Mouse (Mus musculus) MEL (cell line): Measurements from ENCODE around the gene Sc5d. TPM values are rescaled to one million over a fixed set of nuclear protein-coding genes. Genes with fewer than 3 reads are reported as not detected.
A peak's percentile ranks its signal among the peaks of the same experiment; 100 is the strongest.

ENCODE experiments used
- DNase-seq: peaks from one replicate; pipeline ENCODE4 v3.0.0; 2011; ENCODE audit warnings: low read depth, low spot score
- H3K27ac ChIP-seq: 2 replicates; pipeline ENCODE4 v1.5.1; 2012; ENCODE audit warnings: low read depth, mild to moderate bottlenecking, control low read depth, low read length, moderate library complexity; ENCODE audit not compliant: control insufficient read depth
- H3K27me3 ChIP-seq, 2 experiments: fragments of 150-350 bp in 1 of 2; sonication (generic) in 1 of 2; 2 replicates each; pipeline ENCODE4 v1.6.1; 2012; ENCODE audit warnings: low read length in 2 of 2, mild to moderate bottlenecking in 2 of 2, improper control_type of control experiment in 1 of 2, moderate library complexity in 1 of 2; ENCODE audit not compliant: insufficient read depth in 2 of 2, control insufficient read depth in 1 of 2
- H3K36me3 ChIP-seq, 2 experiments: 2 replicates each; pipeline ENCODE4 v1.6.1; 2012 to 2014; ENCODE audit warnings: low read length in 2 of 2, improper control_type of control experiment in 1 of 2, inconsistent platforms in 1 of 2, mild to moderate bottlenecking in 1 of 2; ENCODE audit not compliant: insufficient read depth in 2 of 2, control insufficient read depth in 1 of 2
- H3K4me1 ChIP-seq, 2 experiments: fragments of 150-350 bp in 1 of 2; sonication (generic) in 1 of 2; 2 replicates each; pipeline ENCODE4 v1.6.1; 2012; ENCODE audit warnings: low read length in 2 of 2, improper control_type of control experiment in 1 of 2, mild to moderate bottlenecking in 1 of 2; ENCODE audit not compliant: insufficient read depth in 2 of 2, control insufficient read depth in 1 of 2
- H3K4me3 ChIP-seq, 2 experiments: fragments of 150-350 bp in 1 of 2; sonication (generic) in 1 of 2; 2 replicates each; pipeline ENCODE4 v1.5.1; 2012; ENCODE audit warnings: low read depth in 2 of 2, low read length in 2 of 2, mild to moderate bottlenecking in 2 of 2, moderate library complexity in 2 of 2, control low read depth in 1 of 2, improper control_type of control experiment in 1 of 2; ENCODE audit not compliant: control insufficient read depth in 1 of 2, insufficient read depth in 1 of 2
- H3K79me2 ChIP-seq: 2 replicates; pipeline ENCODE4 v1.6.1; 2012; ENCODE audit warnings: mild to moderate bottlenecking, low read length, moderate library complexity; ENCODE audit not compliant: control insufficient read depth, poor library complexity, insufficient read depth
- H3K9ac ChIP-seq: 2 replicates; pipeline ENCODE4 v1.6.1; 2012; ENCODE audit warnings: low read depth, mild to moderate bottlenecking, control low read depth, low read length, moderate library complexity; ENCODE audit not compliant: control insufficient read depth, poor library complexity, severe bottlenecking
- H3K9me3 ChIP-seq: fragments of 150-350 bp; sonication (generic); replicated peaks from 2 replicates; pipeline ENCODE4 v1.6.1; 2012; ENCODE audit warnings: mild to moderate bottlenecking, low read length, improper control_type of control experiment, moderate library complexity; ENCODE audit not compliant: insufficient read depth
- CHD1 ChIP-seq: IDR thresholded peaks from 2 replicates; pipeline ENCODE4 v1.6.1; 2012; ENCODE audit warnings: low read depth, mild to moderate bottlenecking, inconsistent platforms, low read length, improper control_type of control experiment
- CHD2 ChIP-seq: IDR thresholded peaks from 2 replicates; pipeline ENCODE4 v1.6.1; 2011; ENCODE audit warnings: low read length, improper control_type of control experiment
- E2F4 ChIP-seq: IDR thresholded peaks from 2 replicates; pipeline ENCODE4 v1.6.1; 2011; ENCODE audit warnings: low read depth, low read length, improper control_type of control experiment, borderline replicate concordance
- EP300 ChIP-seq, 2 experiments: IDR thresholded peaks; 2 replicates each; pipeline ENCODE4 v1.6.1; 2011; ENCODE audit warnings: improper control_type of control experiment in 2 of 2, low read length in 2 of 2, low read depth in 1 of 2, mild to moderate bottlenecking in 1 of 2
- ETS1 ChIP-seq: IDR thresholded peaks from 2 replicates; pipeline ENCODE4 v1.6.1; 2012; ENCODE audit warnings: low read depth, mild to moderate bottlenecking, inconsistent platforms, low read length, improper control_type of control experiment, moderate library complexity
- GATA1 ChIP-seq: IDR thresholded peaks from 2 replicates; pipeline ENCODE4 v1.6.1; 2011; ENCODE audit warnings: low read depth, low read length, improper control_type of control experiment
- JUND ChIP-seq: IDR thresholded peaks from 2 replicates; pipeline ENCODE4 v1.6.1; 2011; ENCODE audit warnings: low read depth, mild to moderate bottlenecking, improper control_type of control experiment, low read length
- KAT2A ChIP-seq: conservative IDR thresholded peaks from 2 replicates; pipeline ENCODE4 v1.6.1; 2012; ENCODE audit warnings: low read depth, low read length, improper control_type of control experiment, inconsistent platforms
- MAZ ChIP-seq: IDR thresholded peaks from 2 replicates; pipeline ENCODE4 v1.6.1; 2012; ENCODE audit warnings: low read depth, mild to moderate bottlenecking, inconsistent platforms, low read length, improper control_type of control experiment
- MYB ChIP-seq: IDR thresholded peaks from 2 replicates; pipeline ENCODE4 v1.6.1; 2011; ENCODE audit warnings: mild to moderate bottlenecking, low read depth, low read length, improper control_type of control experiment
- POLR2A ChIP-seq, 2 experiments: IDR thresholded peaks; 2 replicates each; pipeline ENCODE4 v1.6.1; 2011 to 2012; ENCODE audit warnings: low read length in 2 of 2, mild to moderate bottlenecking in 2 of 2, control low read depth in 1 of 2, improper control_type of control experiment in 1 of 2, low read depth in 1 of 2, moderate library complexity in 1 of 2; ENCODE audit not compliant: control insufficient read depth in 1 of 2, insufficient read depth in 1 of 2, poor library complexity in 1 of 2
- POLR2AphosphoS5 ChIP-seq: IDR thresholded peaks from 2 replicates; pipeline ENCODE4 v1.6.1; 2012; ENCODE audit warnings: low read depth, borderline replicate concordance, mild to moderate bottlenecking, inconsistent platforms, low read length, moderate library complexity, mixed read lengths
- RAD21 ChIP-seq: IDR thresholded peaks from 2 replicates; pipeline ENCODE4 v1.6.1; 2011; ENCODE audit warnings: mild to moderate bottlenecking, low read depth, low read length, improper control_type of control experiment
- RCOR1 ChIP-seq: IDR thresholded peaks from 2 replicates; pipeline ENCODE4 v1.6.1; 2012; ENCODE audit warnings: low read depth, mild to moderate bottlenecking, inconsistent platforms, low read length, improper control_type of control experiment
- SIN3A ChIP-seq: IDR thresholded peaks from 2 replicates; pipeline ENCODE4 v1.6.1; 2012; ENCODE audit warnings: low read length, improper control_type of control experiment, inconsistent platforms
- USF2 ChIP-seq, 2 experiments: IDR thresholded peaks; 2 replicates each; pipeline ENCODE4 v1.6.1; 2011 to 2012; ENCODE audit warnings: improper control_type of control experiment in 2 of 2, low read length in 2 of 2, borderline replicate concordance in 1 of 2, inconsistent platforms in 1 of 2, low read depth in 1 of 2, mild to moderate bottlenecking in 1 of 2; ENCODE audit not compliant: insufficient read depth in 1 of 2
- polyA plus RNA-seq, 2 experiments: library from polyadenylated mRNA; stranded (reverse) in 1 of 2; unstranded in 1 of 2; fragments of >175 nt in 1 of 2; fragments of >200 nt in 1 of 2; gene quantifications; 2 replicates each; pipeline versions ENCODE4 v1.2.1 to v1.2.4; 2012; ENCODE audit warnings: low replicate concordance in 2 of 2, low read depth in 1 of 2; ENCODE audit not compliant: insufficient read length in 2 of 2, insufficient read depth in 1 of 2, missing spikeins in 1 of 2
- total RNA-seq: library from RNA; depleted of rRNA; stranded (reverse); fragments of 300-350 nt; gene quantifications from 2 replicates; pipeline ENCODE4 v1.2.3, GENCODE M21; 2012

The Sc5d gene
- total and polyA plus RNA-seq, 3 experiments, result 17.9 to 24.2 TPM; not detected in 1

GRCm38 (mm10) chr9:42246688-42247087 is 17.4 kb downstream of the Sc5d start:
- no peak for DNase-seq
- TF ChIP-seq POLR2AphosphoS5, result no peak
- TF ChIP-seq CHD1, result no peak
- no peak for TF ChIP-seq CHD2
- TF ChIP-seq SIN3A, result no peak
- no peak for TF ChIP-seq MYB
- TF ChIP-seq E2F4, result no peak
- no peak for TF ChIP-seq MAZ
- no peak for TF ChIP-seq RCOR1
- TF ChIP-seq POLR2A (IDR thresholded peaks at IDR 0.05; ENCODE audit: control insufficient read depth in 1 of 2, insufficient read depth in 1 of 2, low read depth in 1 of 2, low read length in 2 of 2, poor library complexity in 1 of 2), result no peak
- no peak for TF ChIP-seq USF2 (IDR thresholded peaks at IDR 0.05; ENCODE audit: borderline replicate concordance in 1 of 2, insufficient read depth in 1 of 2, low read depth in 1 of 2, low read length in 2 of 2)
- TF ChIP-seq JUND, result no peak
- no peaks in the 10 kb centered on the region for H3K79me2 ChIP-seq

DNA sequence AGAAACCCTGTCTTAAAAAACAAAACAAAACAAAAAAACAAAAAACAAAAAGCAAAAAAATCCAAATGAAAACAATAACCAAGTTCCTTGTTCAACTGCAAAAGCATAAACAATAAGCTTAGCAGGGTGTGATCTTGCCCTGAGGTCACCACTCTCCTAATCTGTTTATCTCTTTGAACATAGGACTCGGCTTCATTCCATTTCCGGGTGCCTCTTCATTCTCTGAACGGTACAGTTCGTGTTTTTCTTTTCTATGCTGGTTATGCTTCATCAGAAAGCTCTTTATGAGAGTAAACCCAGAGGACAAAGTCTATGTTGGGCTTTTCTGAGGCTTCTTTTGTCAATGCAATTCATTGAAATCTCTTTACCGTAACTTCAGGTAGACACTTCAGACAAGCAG is 19.9 kb downstream of the Sc5d start:
- no peaks in the 10 kb centered on the region for H3K27me3 ChIP-seq
- no peaks in the 10 kb centered on the region for H3K79me2 ChIP-seq
- 0 out of 4 replicates have a peak, but pooled peaks cover 0 to 1% of the 10 kb centered on the region in 2 experiments for H3K4me1 ChIP-seq
- no peak for TF ChIP-seq KAT2A
- TF ChIP-seq POLR2AphosphoS5, result no peak
- TF ChIP-seq GATA1, result 0 out of 2 replicates have a peak, but pooled peaks have one; percentile 4
- TF ChIP-seq MYB, result no peak
- TF ChIP-seq ETS1, result 0 out of 2 replicates have a peak, but pooled peaks have one; percentile 15
- no peak for TF ChIP-seq EP300 (IDR thresholded peaks at IDR 0.05; ENCODE audit: low read depth in 1 of 2, low read length in 2 of 2)
- TF ChIP-seq RAD21, result no peak
- peak; percentile 38 for DNase-seq
- no peak overlapping the region for H3K9ac ChIP-seq
- no peak overlapping the region for H3K4me3 ChIP-seq
- no peaks in the 10 kb centered on the region for H3K9me3 ChIP-seq
- H3K36me3 ChIP-seq, result no peaks in the 10 kb centered on the region; a peak in 1 of 4 replicates
- H3K27ac ChIP-seq, result no peak overlapping the region

More at GRCm38 (mm10) chr9:42246688-42247087, 17.4 kb downstream of the Sc5d start:
- Histone ChIP-seq H3K27ac (no peak overlapping the region), H3K4me1 (0 out of 4 replicates have a peak, but pooled peaks cover 0 to 1% of the 10 kb centered on the region in 2 experiments), H3K9ac (no peak overlapping the region), H3K36me3 (no peaks in the 10 kb centered on the region; a peak in 1 of 4 replicates), H3K4me3 (no peak overlapping the region), H3K9me3 (no peaks in the 10 kb centered on the region), H3K27me3 (no peaks in the 10 kb centered on the region)
